Comparison of ENCODE assay signal across 26 mouse cellular contexts in genomic region chr10:3556538-3556937, GRCm38 (mm10). TPM values are rescaled to one million over a fixed set of nuclear protein-coding genes. Genes with fewer than 3 reads are reported as not detected.
"Had no signal": no experiment of that assay in that cellular context is flagged by ENCODE, and none has a peak within 500 bp of the region (broad histone marks: within the 10 kb centered on the region; RNA-seq: fewer than 3 reads in every experiment).

No protein-coding gene starts in this region.

- H3K4me1 ChIP-seq: heart, embryonic 10.5 days; heart, embryonic 12.5 days; hindbrain, embryonic 10.5 days; hindbrain, embryonic 12.5 days; intestine, embryonic 15.5 days; limb, embryonic 10.5 days; limb, embryonic 12.5 days had no signal

- H3K36me3 ChIP-seq: heart, embryonic 10.5 days; heart, embryonic 12.5 days; hindbrain, embryonic 10.5 days; hindbrain, embryonic 12.5 days; intestine, embryonic 15.5 days; limb, embryonic 10.5 days; limb, embryonic 12.5 days had no signal

- H3K27ac ChIP-seq: gastrocnemius, adult 2 months; heart, embryonic 10.5 days; hindbrain, embryonic 10.5 days; hindbrain, embryonic 12.5 days; hindbrain, embryonic 14.5 days; intestine, embryonic 15.5 days; kidney, postnatal 0 days; layer of hippocampus, adult 2 months; left cerebral cortex, adult 2 months; limb, embryonic 10.5 days; limb, embryonic 12.5 days had no signal

- H3K4me2 ChIP-seq: heart, embryonic 12.5 days; hindbrain, embryonic 12.5 days; hindbrain, embryonic 14.5 days; intestine, embryonic 15.5 days; limb, embryonic 12.5 days had no signal

- H3K9me3 ChIP-seq: heart, embryonic 10.5 days; heart, embryonic 12.5 days; hindbrain, embryonic 10.5 days; hindbrain, embryonic 12.5 days; limb, embryonic 10.5 days; limb, embryonic 12.5 days had no signal

- ATAC-seq: forebrain, embryonic 16.5 days; hindbrain, embryonic 16.5 days; inflammation-experienced regulatory T-cells, adult 6 months; intestine, embryonic 15.5 days; intestine, postnatal 0 days had no signal

- H3K4me3 ChIP-seq: gastrocnemius, adult 2 months; heart, embryonic 10.5 days; heart, embryonic 12.5 days; hindbrain, embryonic 10.5 days; hindbrain, embryonic 12.5 days; intestine, embryonic 15.5 days; layer of hippocampus, adult 2 months; left cerebral cortex, adult 2 months; limb, embryonic 10.5 days; limb, embryonic 12.5 days had no signal

- H3K9ac ChIP-seq: heart, embryonic 12.5 days; hindbrain, embryonic 12.5 days; hindbrain, embryonic 14.5 days; intestine, embryonic 15.5 days; limb, embryonic 12.5 days had no signal

- H3K27me3 ChIP-seq: heart, embryonic 12.5 days; hindbrain, embryonic 12.5 days; intestine, embryonic 15.5 days; limb, embryonic 12.5 days had no signal

- DNase-seq: gastrocnemius, adult 2 months; gastrocnemius, postnatal 10 days; gastrocnemius, postnatal 25 days; heart, adult 18-20 months; heart, postnatal 10 days; heart, postnatal 4 days; kidney, adult 2 months; kidney, adult 9 months; kidney, postnatal 25 days had no signal

RNA-seq across cellular contexts. Expression of gene Iyd, which starts 16.5 kb away (rescaled TPM):
- total RNA-seq: gastrocnemius, adult 2 months; gastrocnemius, postnatal 25 days; granulocyte monocyte progenitor cell, adult 5-6 weeks; heart, adult 18-20 months; heart, adult 8-10 months; left cerebral cortex, adult 2 months had no signal
- polyA plus RNA-seq: hindbrain, embryonic 10.5 days; hindbrain, embryonic 12.5 days; inflammation-experienced regulatory T-cells, adult 6 months; limb, embryonic 10.5 days; limb, embryonic 12.5 days had no signal
